Mouse (Mus musculus) heart, adult 8-10 months (tissue): ENCODE results near the gene Cep55. TPM values are rescaled to one million over a fixed set of nuclear protein-coding genes. Genes with fewer than 3 reads are reported as not detected.

ENCODE experiments used
- DNase-seq: peaks from one replicate; pipeline ENCODE4 v3.0.0; 2022; ENCODE audit warnings: low spot score
- total RNA-seq, 4 experiments: library from RNA; stranded (reverse); gene quantifications; 2 replicates each; pipeline ENCODE4 v1.2.4; 2022

Gene Cep55
- total RNA-seq = under 1 TPM in 3 of 4 experiments, not detected in 1; 0.24 to 0.63 (median 0.25) TPM

GRCm38 (mm10) chr19:38054720-38055192, at the start of gene Cep55:
Cep55 (plus strand) TSS chr19:38055011.
- DNase-seq = peak; percentile 94

DNA sequence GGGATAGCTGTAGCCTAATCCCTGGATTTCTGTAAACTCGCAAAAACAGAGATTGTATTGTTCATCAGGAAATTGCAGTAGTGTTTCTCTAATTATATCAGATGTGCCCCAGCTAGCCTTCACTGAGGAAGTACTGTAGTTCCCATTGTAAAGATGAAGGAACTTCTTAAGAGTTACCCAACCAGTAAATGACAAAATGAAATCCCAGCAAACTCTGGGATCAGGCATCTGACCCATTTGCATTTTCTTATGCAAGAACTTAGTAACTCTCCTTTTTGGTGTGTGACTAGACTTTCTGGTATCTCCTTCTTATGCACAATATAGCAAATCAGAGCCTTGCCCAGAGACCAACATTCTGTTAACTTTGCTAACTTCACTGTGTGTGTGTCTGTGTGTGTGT, 43.4 kb upstream of the Cep55 start:
- DNase-seq = no peak

DNA sequence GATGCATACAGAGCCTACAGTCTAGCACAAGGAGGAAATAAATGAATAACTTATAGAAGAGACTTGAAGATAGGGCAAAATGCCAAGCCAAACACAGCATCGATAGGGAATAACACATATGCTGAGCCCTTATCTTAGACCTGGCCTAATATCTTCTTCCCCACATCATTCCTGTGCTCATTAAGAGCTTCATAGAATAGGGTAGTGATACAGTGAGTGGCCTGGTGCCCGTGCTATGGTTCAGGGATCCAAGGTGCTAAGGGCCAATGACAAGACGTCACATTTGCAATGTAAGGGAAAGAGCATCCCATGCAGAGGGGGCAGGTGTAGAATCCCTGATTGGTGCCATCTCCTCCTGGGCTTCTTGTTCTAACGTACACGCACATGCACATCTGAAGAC, 40.4 kb upstream of the Cep55 start:
- DNase-seq = no peak

DNA sequence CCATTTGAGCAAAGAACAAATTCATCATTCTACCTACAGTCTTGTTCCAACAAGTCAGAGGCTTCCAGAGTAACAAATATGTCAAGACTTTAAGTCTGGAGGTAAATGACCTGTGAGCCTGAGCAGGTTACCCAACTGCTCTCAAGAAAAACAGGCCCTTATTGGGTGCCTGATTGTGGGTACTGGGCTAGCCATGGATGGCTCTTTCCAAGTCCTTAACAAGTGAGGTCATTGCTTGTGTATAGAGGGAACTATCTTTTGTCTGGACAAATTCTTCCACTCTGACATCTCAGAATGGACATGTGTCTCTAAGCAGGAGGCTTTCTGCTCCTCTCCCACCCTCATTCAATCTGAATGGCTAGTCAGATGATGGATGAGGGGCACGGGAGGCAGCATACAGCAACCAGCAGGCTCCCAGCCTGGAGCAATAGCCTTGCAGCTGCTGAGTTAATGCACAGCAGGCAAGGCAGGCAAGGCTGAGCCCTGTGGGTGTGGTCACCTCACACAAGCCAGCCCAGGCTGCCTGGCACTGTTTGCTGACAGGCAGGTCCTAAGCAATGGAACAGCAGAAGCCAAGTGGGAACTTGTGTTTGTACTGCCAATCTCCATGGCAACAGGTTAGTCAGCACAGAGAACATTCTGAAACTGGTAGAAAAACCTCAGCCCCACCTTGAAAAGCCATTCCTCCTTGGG, 39.5 kb upstream of the Cep55 start:
- peak; percentile 73 for DNase-seq

GRCm38 (mm10) chr19:38015873-38016254, 38.9 kb upstream of the Cep55 start:
- no peak for DNase-seq

GRCm38 (mm10) chr19:38022710-38023109, 32.1 kb upstream of the Cep55 start:
- DNase-seq = no peak

- no peak for DNase-seq
These were observed 31.2 kb upstream of the Cep55 start for GRCm38 (mm10) chr19:38023603-38024002.

DNA sequence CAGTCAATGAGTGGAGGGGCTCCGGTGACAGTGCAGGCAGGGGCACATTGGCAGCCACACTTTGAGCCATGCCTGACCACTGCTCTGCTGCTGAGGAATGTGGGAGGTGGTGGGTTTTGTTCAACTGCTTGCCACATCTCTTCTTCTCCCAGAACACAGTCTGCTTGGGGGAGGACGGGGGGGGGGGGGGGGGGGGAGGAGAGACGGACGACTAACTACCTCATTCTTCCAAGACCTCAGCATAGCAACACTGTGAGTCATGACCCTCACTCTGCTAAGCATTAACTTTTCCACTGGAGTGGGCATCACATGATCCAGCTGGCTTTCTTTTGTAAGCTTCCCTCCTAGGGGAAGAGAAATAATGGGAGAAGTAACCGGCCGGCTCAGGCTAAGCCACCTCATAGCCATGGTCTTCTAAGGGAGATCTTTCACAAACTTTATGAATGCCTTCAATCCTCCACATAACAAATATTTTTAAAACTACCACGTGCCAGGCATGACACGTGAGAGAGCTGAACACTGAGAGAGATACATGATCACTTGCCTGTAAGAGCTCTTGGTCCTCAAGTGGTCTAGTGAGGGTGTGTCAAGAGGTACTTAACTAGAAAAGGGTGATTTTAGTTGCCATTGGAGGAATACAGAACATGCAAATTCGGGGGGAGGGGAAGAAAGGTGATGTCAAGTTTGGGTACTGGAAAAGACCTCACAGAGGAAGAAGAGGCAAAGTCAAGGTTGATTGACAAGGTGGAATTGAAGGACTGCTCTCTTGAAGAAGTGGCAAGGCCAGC, 29.4 kb upstream of the Cep55 start:
- DNase-seq = peak; percentile 56

DNA sequence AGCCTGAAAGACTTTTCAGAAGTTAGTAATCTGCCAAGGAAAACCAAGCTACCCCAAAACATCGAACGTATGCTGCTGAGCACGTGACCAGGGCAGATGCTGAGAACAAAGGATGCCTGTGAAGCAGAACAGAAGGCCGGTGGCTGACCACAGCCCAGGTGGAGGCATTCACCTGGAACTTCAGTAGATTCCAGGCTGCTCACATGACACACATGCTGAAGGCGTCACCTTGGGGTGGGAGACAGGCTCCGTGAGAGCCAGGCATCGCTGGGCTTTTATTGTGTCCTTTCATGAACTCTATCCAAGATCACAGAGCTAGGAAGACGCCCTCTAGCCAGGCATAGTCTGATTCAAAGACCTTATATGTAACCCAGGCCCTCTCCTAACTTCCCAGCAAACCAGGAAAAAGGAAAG, 28.6 kb upstream of the Cep55 start:
- no peak for DNase-seq

DNA sequence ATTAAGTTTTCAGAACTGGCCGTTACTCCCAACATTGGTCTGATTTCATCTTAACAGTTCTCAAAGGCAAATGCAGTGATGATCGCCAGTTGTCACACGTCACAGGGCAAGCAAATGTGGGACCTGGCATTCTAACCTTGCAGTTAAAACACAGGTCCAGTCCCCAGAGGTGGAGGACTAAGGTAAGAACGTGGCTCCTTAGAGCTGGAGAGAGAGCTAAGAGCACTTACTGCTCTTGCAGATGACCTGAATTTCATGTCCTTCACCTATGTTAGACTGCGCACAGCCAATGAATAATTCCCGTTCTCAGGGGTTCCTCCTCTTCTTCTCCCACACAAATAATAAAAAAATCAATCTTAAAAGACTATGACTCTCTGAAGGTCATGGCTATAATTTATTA, 27.4 kb upstream of the Cep55 start:
- DNase-seq = no peak

GRCm38 (mm10) chr19:38027881-38028521, 26.8 kb upstream of the Cep55 start:
- no peak for DNase-seq

DNA sequence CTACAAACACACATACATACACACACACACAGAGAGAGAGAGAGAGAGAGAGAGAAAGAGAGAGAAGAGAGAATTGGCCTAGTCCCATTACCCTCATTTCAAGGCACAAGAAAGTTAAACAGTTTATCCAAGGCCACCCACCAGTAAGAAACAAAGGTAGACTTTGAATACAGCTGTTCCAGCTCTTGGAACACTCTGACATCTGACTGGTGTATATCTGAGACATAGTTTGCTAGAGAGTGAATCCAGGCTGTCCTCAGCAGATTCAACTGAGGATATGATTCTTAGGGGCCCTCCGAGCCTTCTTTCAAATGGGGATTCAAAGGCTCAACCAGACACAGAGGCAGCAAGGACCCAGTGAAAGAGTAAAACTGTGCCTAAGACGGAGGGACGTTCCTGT, 25.5 kb upstream of the Cep55 start:
- no peak for DNase-seq

GRCm38 (mm10) chr19:38029871-38030270, 24.9 kb upstream of the Cep55 start:
- no peak for DNase-seq

GRCm38 (mm10) chr19:38030673-38031137, 24.1 kb upstream of the Cep55 start:
- DNase-seq = no peak

DNA sequence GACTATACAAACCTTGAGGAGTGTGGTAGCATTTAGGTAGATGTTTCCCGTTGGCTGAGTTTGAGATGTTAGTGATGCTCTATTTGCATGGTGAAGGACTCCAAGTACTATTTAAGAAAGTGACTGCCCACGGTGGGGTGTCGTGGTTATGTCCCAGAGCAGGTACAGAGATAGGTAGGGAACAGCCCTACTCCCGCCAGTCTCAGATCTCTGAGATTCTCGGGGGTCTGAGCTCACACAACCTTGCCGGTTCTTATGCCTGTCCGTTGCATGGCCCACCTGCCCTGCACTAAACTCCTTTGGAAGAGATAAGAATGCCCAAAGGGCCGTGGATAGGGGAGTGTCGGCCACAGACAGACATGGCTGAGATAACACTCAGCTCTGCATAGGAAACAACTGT, 23.7 kb upstream of the Cep55 start:
- DNase-seq = no peak

- DNase-seq = no peak
These were observed 21.6 kb upstream of the Cep55 start for GRCm38 (mm10) chr19:38032993-38033734.

DNA sequence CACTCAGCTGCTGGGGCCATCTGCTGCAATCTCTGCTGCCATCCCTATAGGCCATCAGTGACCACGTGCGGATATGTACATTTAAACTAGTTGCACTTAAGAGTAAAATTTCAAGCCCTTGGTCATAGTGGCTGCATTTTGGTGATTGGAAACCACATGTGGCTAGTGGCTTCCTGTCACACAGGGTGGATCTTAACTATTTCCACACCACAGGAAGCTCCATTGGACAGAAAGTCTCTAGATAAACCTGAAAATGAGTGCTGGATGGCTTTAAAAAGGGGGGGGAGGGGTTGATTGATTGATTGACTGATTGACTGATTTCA, 21.1 kb upstream of the Cep55 start:
- no peak for DNase-seq

DNA sequence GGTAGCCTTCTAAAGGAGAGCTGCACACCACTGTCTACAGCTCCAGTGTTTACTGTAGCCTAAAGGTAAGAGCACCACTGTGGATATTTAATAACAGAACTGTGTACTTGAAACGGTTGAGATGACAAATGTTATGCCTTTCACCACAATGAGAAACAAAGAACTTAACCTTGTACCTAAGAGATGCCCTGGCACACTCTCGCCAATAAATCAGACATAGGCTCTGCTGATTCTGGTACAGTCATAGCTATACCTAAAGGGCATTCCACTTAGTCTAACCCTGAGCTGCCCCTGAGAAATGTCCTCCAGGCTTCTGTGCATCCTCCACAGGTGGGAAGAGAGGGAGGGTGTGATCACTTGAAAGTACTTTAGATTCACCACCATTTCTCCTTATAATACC, 20.1 kb upstream of the Cep55 start:
- no peak for DNase-seq

DNA sequence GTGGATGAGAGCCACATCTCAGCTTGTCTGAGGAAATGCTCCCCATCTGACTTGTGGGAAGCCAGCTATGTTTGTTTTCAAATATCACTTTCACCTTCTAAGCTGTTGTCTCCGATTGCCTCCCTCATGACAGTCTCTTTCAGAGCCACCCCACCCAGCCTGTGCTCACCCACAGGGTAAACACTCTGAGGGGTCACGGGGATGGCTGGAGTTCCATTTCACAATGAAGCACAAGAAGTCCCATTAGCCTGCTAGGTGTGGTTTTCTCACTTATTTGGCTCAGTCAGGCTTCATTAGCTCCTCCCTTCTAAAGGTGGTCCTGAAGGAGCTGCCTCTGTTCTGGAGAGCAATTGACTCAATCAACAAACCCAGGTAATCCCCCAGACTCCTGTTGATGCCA, 19.0 kb upstream of the Cep55 start:
- DNase-seq = no peak

DNA sequence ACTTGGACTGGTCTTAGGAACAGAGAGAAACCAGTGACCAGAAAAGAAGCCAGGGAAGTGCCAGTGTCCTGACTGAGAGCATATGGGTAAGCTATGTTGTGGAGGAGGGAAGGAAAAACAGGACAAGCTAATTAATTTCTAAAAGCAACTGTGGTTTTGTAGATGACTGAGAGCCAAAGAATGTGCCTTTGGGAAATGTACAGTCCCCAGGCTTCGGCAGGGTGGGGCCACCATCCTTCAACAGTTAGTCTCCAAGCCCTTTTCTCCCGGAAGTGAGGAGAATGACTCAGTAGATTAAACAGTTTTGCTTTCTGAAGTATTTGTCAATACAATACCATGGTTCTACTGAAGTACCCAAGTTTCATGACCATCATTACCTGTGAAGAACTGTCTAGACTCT, 16.5 kb upstream of the Cep55 start:
- peak; percentile 53 for DNase-seq

- no peak for DNase-seq
These were observed 12.5 kb upstream of the Cep55 start for GRCm38 (mm10) chr19:38042261-38042722.
